Mouse (Mus musculus) brain, embryonic 14.5 days (tissue): ENCODE data around the gene Abhd17a. TPM values are rescaled to one million over a fixed set of nuclear protein-coding genes. Genes with fewer than 3 reads are reported as not detected.
A peak's percentile ranks its signal among the peaks of the same experiment; 100 is the strongest.

Experiments used
- DNase-seq: peaks from one replicate; pipeline ENCODE4 v3.0.0-alpha.2; 2011; ENCODE audit warnings: low read depth
- CTCF ChIP-seq: fragments of 200-500 bp; IDR thresholded peaks from 2 replicates; pipeline ENCODE4 v1.5.1; 2012; ENCODE audit warnings: inconsistent platforms, mild to moderate bottlenecking, moderate library complexity, borderline replicate concordance; ENCODE audit not compliant: insufficient read depth, insufficient read length; ENCODE audit errors: extremely low read depth
- POLR2A ChIP-seq: fragments of 200-500 bp; IDR thresholded peaks from 2 replicates; pipeline ENCODE4 v1.6.1; 2012; ENCODE audit warnings: mild to moderate bottlenecking, inconsistent platforms, borderline replicate concordance; ENCODE audit not compliant: poor library complexity, insufficient read depth, insufficient read length, severe bottlenecking; ENCODE audit errors: extremely low read depth
- polyA plus RNA-seq: library from polyadenylated mRNA; depleted of rRNA; stranded (reverse); fragments of >200 nt; gene quantifications from 2 replicates; pipeline ENCODE4 v1.2.3, GENCODE M21; 2012

Gene Abhd17a
- polyA plus RNA-seq, 1 experiment = 170 TPM

- TF ChIP-seq CTCF (no peak), POLR2A (no peak)
- DNase-seq = no peak
These were observed 30.9 kb upstream of the Abhd17a start for GRCm38 (mm10) chr10:80620796-80621689.

- DNase-seq = no peak
- TF ChIP-seq CTCF (no peak), POLR2A (no peak)
These were observed 30.2 kb upstream of the Abhd17a start for GRCm38 (mm10) chr10:80620365-80620764.

- DNase-seq = no peak
- TF ChIP-seq CTCF = no peak
- no peak for TF ChIP-seq POLR2A
These were observed 29.5 kb upstream of the Abhd17a start for GRCm38 (mm10) chr10:80619465-80620244.

- TF ChIP-seq POLR2A = no peak
- TF ChIP-seq CTCF = no peak
- DNase-seq = no peak
These were observed 28.0 kb upstream of the Abhd17a start for GRCm38 (mm10) chr10:80618181-80618580.

- TF ChIP-seq POLR2A = no peak
- no peak for TF ChIP-seq CTCF
- no peak for DNase-seq
These were observed 24.2 kb upstream of the Abhd17a start for GRCm38 (mm10) chr10:80614351-80614750.

- TF ChIP-seq CTCF = no peak
- TF ChIP-seq POLR2A = no peak
- no peak for DNase-seq
These were observed 23.7 kb upstream of the Abhd17a start for GRCm38 (mm10) chr10:80613821-80614220.

- TF ChIP-seq CTCF = no peak
- TF ChIP-seq POLR2A = no peak
- no peak for DNase-seq
These were observed 21.8 kb upstream of the Abhd17a start for GRCm38 (mm10) chr10:80611905-80612304.

GRCm38 (mm10) chr10:80611024-80611423 is 20.9 kb upstream of the Abhd17a start:
- peak; percentile 86 for TF ChIP-seq CTCF
- no peak for TF ChIP-seq POLR2A
- peak; percentile 49 for DNase-seq

GRCm38 (mm10) chr10:80610116-80610785 is 20.1 kb upstream of the Abhd17a start:
- DNase-seq = no peak
- no peak for TF ChIP-seq CTCF

GRCm38 (mm10) chr10:80609269-80609924 is 19.3 kb upstream of the Abhd17a start:
- no peak for DNase-seq
- TF ChIP-seq CTCF (no peak), POLR2A (no peak)

GRCm38 (mm10) chr10:80608435-80608834 is 18.3 kb upstream of the Abhd17a start:
- DNase-seq = no peak
- TF ChIP-seq CTCF (no peak), POLR2A (no peak)
